Mouse (Mus musculus) subcutaneous adipose tissue, adult 2 months (tissue): ENCODE results near the gene Pgr15l. TPM values are rescaled to one million over a fixed set of nuclear protein-coding genes. Genes with fewer than 3 reads are reported as not detected.

Source experiments
- polyA plus RNA-seq: library from polyadenylated mRNA; depleted of rRNA; stranded (reverse); fragments of >200 nt; gene quantifications from 2 replicates; pipeline ENCODE4 v1.2.3, GENCODE M21; 2012; ENCODE audit warnings: low replicate concordance; rRNA removed

Gene Pgr15l
- polyA plus RNA-seq, result not detected in 2 replicates

DNA sequence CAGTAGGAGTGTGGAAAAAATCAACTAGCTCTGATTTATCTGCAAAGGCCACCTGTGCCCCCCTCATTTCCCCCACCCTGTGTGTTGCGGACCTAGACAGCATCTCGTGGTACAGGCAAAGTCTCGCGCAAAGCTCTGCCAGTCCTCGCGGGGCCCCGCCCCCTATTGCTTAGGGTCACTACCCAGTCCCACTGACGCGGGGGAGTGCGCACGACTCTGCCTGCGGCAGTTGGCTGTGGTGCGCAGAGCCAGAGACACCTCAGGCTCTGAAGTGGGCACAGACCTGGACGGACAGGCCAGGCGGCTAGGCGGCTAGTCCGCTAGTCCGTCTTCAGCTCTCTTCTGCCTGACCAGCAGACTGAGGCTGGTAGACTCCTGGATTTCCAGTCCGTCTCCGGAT, at the start of gene Pgr15l:
Gene Pgr15l, plus strand, starts transcription at position 228 of the 400 bp plus-strand sequence.

